Mouse (Mus musculus) testis, adult 2 months (tissue): ENCODE results near the gene Trim42. TPM values are rescaled to one million over a fixed set of nuclear protein-coding genes. Genes with fewer than 3 reads are reported as not detected.

Source experiments
- H3K27ac ChIP-seq: fragments of 200-500 bp; 2 replicates; pipeline ENCODE4 v1.5.1; 2012; ENCODE audit warnings: low read depth, low read length; ENCODE audit not compliant: control insufficient read depth, insufficient read depth
- H3K27me3 ChIP-seq: fragments of 200-500 bp; 2 replicates; pipeline ENCODE4 v1.6.1; 2012; ENCODE audit warnings: mild to moderate bottlenecking, low read length, moderate library complexity; ENCODE audit not compliant: control insufficient read depth, insufficient read depth
- H3K36me3 ChIP-seq: fragments of 200-500 bp; 2 replicates; pipeline ENCODE4 v1.6.1; 2012; ENCODE audit warnings: mild to moderate bottlenecking, low read length; ENCODE audit not compliant: control insufficient read depth, insufficient read depth
- H3K4me1 ChIP-seq: fragments of 200-500 bp; 2 replicates; pipeline ENCODE4 v1.6.1; 2012; ENCODE audit warnings: low read length; ENCODE audit not compliant: control insufficient read depth, insufficient read depth
- H3K4me3 ChIP-seq: fragments of 200-500 bp; 2 replicates; pipeline ENCODE4 v1.5.1; 2012; ENCODE audit warnings: low read depth, mild to moderate bottlenecking, low read length, moderate library complexity, mixed read lengths; ENCODE audit not compliant: control insufficient read depth
- CTCF ChIP-seq: fragments of 200-500 bp; IDR thresholded peaks from 2 replicates; pipeline ENCODE4 v1.5.1; 2012; ENCODE audit warnings: low read depth, mild to moderate bottlenecking, inconsistent platforms, low read length, moderate library complexity; ENCODE audit not compliant: control insufficient read depth, insufficient read depth, insufficient replicate concordance
- POLR2A ChIP-seq: fragments of 200-500 bp; IDR thresholded peaks from 2 replicates; pipeline ENCODE4 v1.6.1; 2012; ENCODE audit warnings: low read depth, mild to moderate bottlenecking, inconsistent platforms, low read length, moderate library complexity; ENCODE audit not compliant: control insufficient read depth
- polyA plus RNA-seq: library from polyadenylated mRNA; depleted of rRNA; stranded (reverse); fragments of >200 nt; gene quantifications from 2 replicates; pipeline ENCODE4 v1.2.3, GENCODE M21; 2012

Trim42 gene
- polyA plus RNA-seq, 1 experiment = 55.7 TPM

- H3K4me1 ChIP-seq = no peaks in the 10 kb centered on the region
- no peaks in the 10 kb centered on the region for H3K36me3 ChIP-seq
- H3K27me3 ChIP-seq = no peaks in the 10 kb centered on the region
- no peak overlapping the region for H3K4me3 ChIP-seq
- H3K27ac ChIP-seq = no peak overlapping the region
- TF ChIP-seq POLR2A = no peak
- TF ChIP-seq CTCF = peak; percentile 49; the same call in 1 of the 2 replicates
Measured at GRCm38 (mm10) chr9:97315421-97316055, 54.2 kb downstream of the Trim42 start.

- no peaks in the 10 kb centered on the region for H3K36me3 ChIP-seq
- no peaks in the 10 kb centered on the region for H3K27me3 ChIP-seq
- no peaks in the 10 kb centered on the region for H3K4me1 ChIP-seq
- no peak for TF ChIP-seq CTCF
- no peak for TF ChIP-seq POLR2A
- no peak overlapping the region for H3K4me3 ChIP-seq
- H3K27ac ChIP-seq = no peak overlapping the region
Measured at GRCm38 (mm10) chr9:97311614-97312013, 58.1 kb downstream of the Trim42 start.

- TF ChIP-seq POLR2A = no peak
- no peak for TF ChIP-seq CTCF
- H3K4me1 ChIP-seq = no peaks in the 10 kb centered on the region
- H3K4me3 ChIP-seq = no peak overlapping the region
- no peaks in the 10 kb centered on the region for H3K27me3 ChIP-seq
- no peaks in the 10 kb centered on the region for H3K36me3 ChIP-seq
- no peak overlapping the region for H3K27ac ChIP-seq
Measured at GRCm38 (mm10) chr9:97309509-97310053, 60.2 kb downstream of the Trim42 start.

- no peaks in the 10 kb centered on the region for H3K4me1 ChIP-seq
- H3K36me3 ChIP-seq = no peaks in the 10 kb centered on the region
- no peak overlapping the region for H3K27ac ChIP-seq
- TF ChIP-seq CTCF = no peak
- no peak for TF ChIP-seq POLR2A
- H3K4me3 ChIP-seq = no peak overlapping the region
- no peaks in the 10 kb centered on the region for H3K27me3 ChIP-seq
Measured at GRCm38 (mm10) chr9:97307705-97308485, 61.9 kb downstream of the Trim42 start.
